Mouse (Mus musculus) brain, embryonic 14.5 days (tissue): Measurements from ENCODE around the gene Nup85.

ENCODE experiments used
- CTCF ChIP-seq: fragments of 200-500 bp; IDR thresholded peaks from 2 replicates; pipeline ENCODE4 v1.5.1; 2012; ENCODE audit warnings: inconsistent platforms, mild to moderate bottlenecking, moderate library complexity, borderline replicate concordance; ENCODE audit not compliant: insufficient read depth, insufficient read length; ENCODE audit errors: extremely low read depth
- POLR2A ChIP-seq: fragments of 200-500 bp; IDR thresholded peaks from 2 replicates; pipeline ENCODE4 v1.6.1; 2012; ENCODE audit warnings: mild to moderate bottlenecking, inconsistent platforms, borderline replicate concordance; ENCODE audit not compliant: poor library complexity, insufficient read depth, insufficient read length, severe bottlenecking; ENCODE audit errors: extremely low read depth

DNA sequence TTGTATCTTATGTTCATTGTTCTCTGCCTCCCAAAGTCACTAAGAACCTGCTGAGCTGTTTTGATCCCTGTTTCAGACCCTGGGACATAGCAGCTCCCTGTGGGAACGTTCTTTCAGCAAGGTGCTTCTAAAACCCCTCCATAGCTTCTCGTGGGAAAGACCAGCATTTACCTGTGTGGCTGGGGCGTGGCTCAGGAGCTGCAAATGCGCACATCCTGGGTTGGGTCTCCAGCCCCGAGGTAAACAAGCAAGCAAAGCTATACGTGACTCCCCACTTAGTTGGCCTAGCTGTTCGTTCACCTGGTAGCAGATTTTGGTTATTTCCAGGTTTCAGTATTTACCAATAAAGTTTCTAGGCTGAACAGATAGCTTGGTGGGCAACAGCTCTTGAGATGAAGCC, 68.0 kb downstream of the Nup85 start:
- TF ChIP-seq POLR2A (no peak), CTCF (no peak)
